Mouse (Mus musculus) heart, embryonic 16.5 days (tissue): ENCODE measurements around the gene Cdkal1. TPM values are rescaled to one million over a fixed set of nuclear protein-coding genes. Genes with fewer than 3 reads are reported as not detected.

Experiments used
- ATAC-seq: fragments of 200-750 bp; cut with Nextera tagmentation; replicated peaks from 2 replicates; pipeline ENCODE4 v1.8.0; 2017; ENCODE audit warnings: moderate number of reproducible peaks; ENCODE audit not compliant: insufficient read depth, low FRiP score; ENCODE audit errors: extremely low read depth
- H3K27ac ChIP-seq: fragments of 300-500 bp; sonication (generic); 2 replicates; pipeline ENCODE4 v1.5.1; 2014; ENCODE audit warnings: mild to moderate bottlenecking, low read length, control low read depth, moderate library complexity
- H3K27me3 ChIP-seq: fragments of 300-500 bp; sonication (generic); 2 replicates; pipeline ENCODE4 v1.6.1; 2014; ENCODE audit warnings: low read length, mixed read lengths; ENCODE audit not compliant: control insufficient read depth, insufficient read depth
- H3K36me3 ChIP-seq: fragments of 300-500 bp; sonication (generic); 2 replicates; pipeline ENCODE4 v1.6.1; 2014; ENCODE audit not compliant: control insufficient read depth, insufficient read depth
- H3K4me1 ChIP-seq: fragments of 300-500 bp; sonication (generic); 2 replicates; pipeline ENCODE4 v1.6.1; 2014; ENCODE audit warnings: low read length, mixed read lengths; ENCODE audit not compliant: control insufficient read depth, insufficient read depth
- H3K4me2 ChIP-seq: fragments of 300-500 bp; sonication (generic); 2 replicates; pipeline ENCODE4 v1.6.1; 2014; ENCODE audit warnings: low read depth, mild to moderate bottlenecking, control low read depth, low read length
- H3K4me3 ChIP-seq: fragments of 300-500 bp; sonication (generic); 2 replicates; pipeline ENCODE4 v1.5.1; 2014; ENCODE audit warnings: mild to moderate bottlenecking, control low read depth, low read length
- H3K9ac ChIP-seq: fragments of 300-500 bp; sonication (generic); 2 replicates; pipeline ENCODE4 v1.6.1; 2014; ENCODE audit warnings: low read length, control low read depth
- H3K9me3 ChIP-seq: fragments of 300-500 bp; sonication (generic); replicated peaks from 2 replicates; pipeline ENCODE4 v1.6.1; 2016; ENCODE audit warnings: low read length; ENCODE audit not compliant: control insufficient read depth
- WGBS: fragments of 180-500 bp; shearing (Covaris S2); extraction: QIAGEN DNeasy Blood & Tissue Kit; methylation state at CpG from one replicate; pipeline ENCODE4 v1.1.7; 2014; 5-methylcytosine and 5-hydroxymethylcytosine counted together
- polyA plus RNA-seq: library from polyadenylated mRNA; unstranded; fragments of >200 nt; fragmentation: Nextera tagmentation; extraction: Ambion mirVana; gene quantifications from 2 replicates; pipeline ENCODE4 v1.2.1, GENCODE M21; 2015

Gene Cdkal1
- polyA plus RNA-seq, 1 experiment from 2014 or later: 27.2 TPM

GRCm38 (mm10) chr13:29690734-29691133 lies 164.7 kb downstream of the Cdkal1 start:
- H3K9me3 ChIP-seq: no peaks in the 10 kb centered on the region
- no peak overlapping the region for H3K27ac ChIP-seq
- H3K9ac ChIP-seq: no peak overlapping the region
- H3K4me3 ChIP-seq: no peak overlapping the region
- H3K4me1 ChIP-seq: peaks cover 8% of the 10 kb centered on the region
- H3K36me3 ChIP-seq: no peaks in the 10 kb centered on the region
- WGBS: 87% methylated on average over 7 of the region's 7 CpGs
- no peak overlapping the region for H3K4me2 ChIP-seq
- ATAC-seq: no peak
- no peaks in the 10 kb centered on the region for H3K27me3 ChIP-seq

- no peak overlapping the region for H3K4me3 ChIP-seq
- H3K27ac ChIP-seq: no peak overlapping the region
- ATAC-seq: no peak
- 0 out of 2 replicates have a peak overlapping the region, but pooled peaks have one; percentile 41 for H3K9ac ChIP-seq
- no peaks in the 10 kb centered on the region for H3K27me3 ChIP-seq
- no peaks in the 10 kb centered on the region for H3K9me3 ChIP-seq
- H3K36me3 ChIP-seq: 0 out of 2 replicates have a peak, but pooled peaks cover 3% of the 10 kb centered on the region
- peaks cover 4% of the 10 kb centered on the region; the same call in 1 of the 2 replicates for H3K4me1 ChIP-seq
- no peak overlapping the region for H3K4me2 ChIP-seq
- 60% methylated on average over 6 of the region's 6 CpGs for WGBS
Measured at GRCm38 (mm10) chr13:29688851-29689250, 166.6 kb downstream of the Cdkal1 start.

- Histone ChIP-seq H3K4me3 (no peak overlapping the region), H3K9me3 (no peaks in the 10 kb centered on the region), H3K36me3 (0 out of 2 replicates have a peak, but pooled peaks cover 3% of the 10 kb centered on the region), H3K4me2 (no peak overlapping the region), H3K27me3 (no peaks in the 10 kb centered on the region), H3K9ac (no peak overlapping the region), H3K4me1 (0 out of 2 replicates have a peak, but pooled peaks cover 2% of the 10 kb centered on the region), H3K27ac (no peak overlapping the region)
- no peak for ATAC-seq
- WGBS: 67% methylated on average over 7 of the region's 7 CpGs
Measured at GRCm38 (mm10) chr13:29687872-29688271, 167.6 kb downstream of the Cdkal1 start.

- ATAC-seq: no peak
Measured at GRCm38 (mm10) chr13:29679479-29680186, 175.8 kb downstream of the Cdkal1 start.

GRCm38 (mm10) chr13:29677559-29677958 lies 177.9 kb downstream of the Cdkal1 start:
- no peak for ATAC-seq
- Histone ChIP-seq H3K9ac (no peak overlapping the region), H3K4me3 (no peak overlapping the region), H3K9me3 (no peaks in the 10 kb centered on the region), H3K4me1 (no peaks in the 10 kb centered on the region), H3K27me3 (no peaks in the 10 kb centered on the region), H3K27ac (no peak overlapping the region), H3K4me2 (no peak overlapping the region), H3K36me3 (no peaks in the 10 kb centered on the region)
- WGBS: 92% methylated on average over 4 of the region's 4 CpGs

More at GRCm38 (mm10) chr13:29679479-29680186, 175.8 kb downstream of the Cdkal1 start:
- Histone ChIP-seq H3K4me3 (no peak overlapping the region), H3K27ac (no peak overlapping the region), H3K9me3 (no peaks in the 10 kb centered on the region), H3K36me3 (no peaks in the 10 kb centered on the region), H3K27me3 (no peaks in the 10 kb centered on the region), H3K4me1 (0 out of 2 replicates have a peak, but pooled peaks cover 2% of the 10 kb centered on the region), H3K4me2 (no peak overlapping the region), H3K9ac (no peak overlapping the region)
- WGBS: 77% methylated on average over 11 of the region's 11 CpGs

- H3K9ac ChIP-seq: no peak overlapping the region
- no peak for ATAC-seq
Measured at GRCm38 (mm10) chr13:29670626-29671025, 184.8 kb downstream of the Cdkal1 start.

GRCm38 (mm10) chr13:29663908-29664307 lies 191.6 kb downstream of the Cdkal1 start:
- Histone ChIP-seq H3K27me3 (no peaks in the 10 kb centered on the region), H3K4me1 (no peaks in the 10 kb centered on the region; the same call in 1 of the 2 replicates), H3K36me3 (no peaks in the 10 kb centered on the region), H3K9me3 (no peaks in the 10 kb centered on the region), H3K27ac (no peak overlapping the region), H3K4me3 (no peak overlapping the region), H3K4me2 (no peak overlapping the region), H3K9ac (no peak overlapping the region)
- WGBS: 64% methylated on average over 3 of the region's 3 CpGs
- no peak for ATAC-seq

More at GRCm38 (mm10) chr13:29670626-29671025, 184.8 kb downstream of the Cdkal1 start:
- H3K4me2 ChIP-seq: no peak overlapping the region
- no peak overlapping the region for H3K4me3 ChIP-seq
- H3K27me3 ChIP-seq: no peaks in the 10 kb centered on the region
- no peaks in the 10 kb centered on the region for H3K36me3 ChIP-seq
- WGBS: 70% methylated on average over 3 of the region's 3 CpGs
- no peaks in the 10 kb centered on the region for H3K4me1 ChIP-seq
- no peak overlapping the region for H3K27ac ChIP-seq
- H3K9me3 ChIP-seq: no peaks in the 10 kb centered on the region

- no peak for ATAC-seq
- Histone ChIP-seq H3K4me2 (no peak overlapping the region), H3K27ac (no peak overlapping the region), H3K4me3 (no peak overlapping the region), H3K9me3 (no peaks in the 10 kb centered on the region), H3K27me3 (no peaks in the 10 kb centered on the region), H3K9ac (no peak overlapping the region), H3K4me1 (no peaks in the 10 kb centered on the region), H3K36me3 (no peaks in the 10 kb centered on the region)
- 78% methylated on average over 11 of the region's 11 CpGs for WGBS
Measured at GRCm38 (mm10) chr13:29655841-29656365, 199.6 kb downstream of the Cdkal1 start.

GRCm38 (mm10) chr13:29653407-29653806 lies 202.1 kb downstream of the Cdkal1 start:
- Histone ChIP-seq H3K27me3 (no peaks in the 10 kb centered on the region), H3K9ac (no peak overlapping the region), H3K9me3 (no peaks in the 10 kb centered on the region), H3K36me3 (no peaks in the 10 kb centered on the region), H3K27ac (no peak overlapping the region), H3K4me2 (no peak overlapping the region), H3K4me1 (peaks cover 11% of the 10 kb centered on the region), H3K4me3 (no peak overlapping the region)
- ATAC-seq: no peak
- 79% methylated on average over 4 of the region's 4 CpGs for whole genome bisulfite sequencing
